In genomic region chr4:35125299-35125777, GRCm38 (mm10) we compare ENCODE assay signal across 12 mouse cellular contexts. TPM values are rescaled to one million over a fixed set of nuclear protein-coding genes. Genes with fewer than 3 reads are reported as not detected.
DNase-seq lines count a peak whose midpoint lies in the region; ATAC-seq lines count a peak whose summit lies in the region.
"Had no signal": no experiment of that assay in that cellular context is flagged by ENCODE, and none has a peak within 500 bp of the region (broad histone marks: within the 10 kb centered on the region; RNA-seq: fewer than 3 reads in every experiment).

No protein-coding gene starts in this region.

- no peaks in the 10 kb centered on the region for H3K36me3 ChIP-seq in hindbrain, embryonic 15.5 days
- H3K36me3 ChIP-seq in midbrain, embryonic 16.5 days (ENCODE audit: control insufficient read depth, insufficient read depth, low read length): no peaks in the 10 kb centered on the region

- H3K27ac ChIP-seq in hindbrain, embryonic 15.5 days (replicated peaks): 0 out of 2 replicates have a peak overlapping the region, but pooled peaks have one; percentile 27
- H3K27ac ChIP-seq in midbrain, embryonic 16.5 days (ENCODE audit: low read length): peak overlapping the region; percentile 14; the same call in 1 of the 2 replicates
- H3K27ac ChIP-seq: liver, embryonic 14.5 days had no signal

- peak; percentile 41 for DNase-seq in adrenal gland, postnatal 14 days
- DNase-seq in adrenal gland, postnatal 4 days (ENCODE audit: low spot score in 2 of 2): no peak
- peak; percentile 76 for DNase-seq in embryo, embryonic 10.5 days (ENCODE audit: low spot score)
- no peak for DNase-seq in left cerebral cortex, adult 18-20 months (ENCODE audit: low spot score in 2 of 2)
- no peak for DNase-seq in ovary, postnatal 14 days (ENCODE audit: low spot score)
- DNase-seq: heart, postnatal 10 days; right cerebral cortex, adult 18-20 months had no signal

- ATAC-seq in hindbrain, embryonic 15.5 days (ENCODE audit: low FRiP score, low read depth): peak; percentile 84
- ATAC-seq in midbrain, embryonic 16.5 days: peak; percentile 75
- ATAC-seq in frontal cortex, adult (ENCODE audit: low TSS enrichment): no peak

- no peaks in the 10 kb centered on the region for H3K9me3 ChIP-seq in hindbrain, embryonic 15.5 days
- H3K9me3 ChIP-seq in midbrain, embryonic 16.5 days (replicated peaks; ENCODE audit: control insufficient read depth, low read length, poor library complexity, severe bottlenecking): no peaks in the 10 kb centered on the region

- H3K4me1 ChIP-seq in hindbrain, embryonic 15.5 days (replicated peaks): peaks cover 13% of the 10 kb centered on the region
- peaks cover 24% of the 10 kb centered on the region for H3K4me1 ChIP-seq in midbrain, embryonic 16.5 days (ENCODE audit: control insufficient read depth, insufficient read depth, low read length)

- 5% methylated on average over 6 of the region's 6 CpGs for WGBS in hindbrain, embryonic 15.5 days
- 4% methylated on average over 6 of the region's 6 CpGs for WGBS in midbrain, embryonic 16.5 days

- H3K4me3 ChIP-seq in hindbrain, embryonic 15.5 days: no peak overlapping the region
- H3K4me3 ChIP-seq in midbrain, embryonic 16.5 days (ENCODE audit: low read depth, low read length): no peak overlapping the region

- H3K27me3 ChIP-seq in hindbrain, embryonic 15.5 days: no peaks in the 10 kb centered on the region
- no peaks in the 10 kb centered on the region for H3K27me3 ChIP-seq in midbrain, embryonic 16.5 days (ENCODE audit: control insufficient read depth, insufficient read depth, low read depth, low read length)

- H3K4me2 ChIP-seq in hindbrain, embryonic 15.5 days: peak overlapping the region; percentile 26
- H3K4me2 ChIP-seq in midbrain, embryonic 16.5 days (ENCODE audit: low read length): peak overlapping the region; percentile 8

- H3K9ac ChIP-seq in hindbrain, embryonic 15.5 days: no peak overlapping the region
- 0 out of 2 replicates have a peak overlapping the region, but pooled peaks have one; percentile 1 for H3K9ac ChIP-seq in midbrain, embryonic 16.5 days (ENCODE audit: low read depth, low read length)
- H3K9ac ChIP-seq: liver, embryonic 14.5 days had no signal

RNA-seq across cellular contexts. Expression of gene Ifnk, which starts 26.5 kb away (rescaled TPM):
- not detected in 2 replicates for total RNA-seq in adrenal gland, postnatal 14 days (2021)
- not detected for total RNA-seq in adrenal gland, postnatal 4 days (2021)
- polyA plus RNA-seq in hindbrain, embryonic 15.5 days (2015; fragmentation: Nextera tagmentation; extraction: Ambion mirVana): 0.32 and 0.41 TPM in 2 replicates
- 0.27 TPM in 1 of 2 replicates, not detected in the other for polyA plus RNA-seq in midbrain, embryonic 16.5 days (2015; fragmentation: Nextera tagmentation; extraction: Ambion mirVana)
- total RNA-seq in left cerebral cortex, adult 18-20 months (2021): not detected
- total RNA-seq: heart, postnatal 10 days had no signal
- polyA plus RNA-seq: cortical plate, adult 2 months; liver, embryonic 14.5 days had no signal

RNA-seq across cellular contexts. Expression of gene Mob3b, which starts 31.9 kb away (rescaled TPM):
- 20.2 and 21.0 TPM in 2 replicates for total RNA-seq in adrenal gland, postnatal 14 days (2021)
- total RNA-seq in adrenal gland, postnatal 4 days (2021): 10 to 100 TPM; 32.8 to 36.2 TPM
- polyA plus RNA-seq in hindbrain, embryonic 15.5 days (2015; fragmentation: Nextera tagmentation; extraction: Ambion mirVana): 3.9 and 7.1 TPM in 2 replicates
- 2.8 and 3.9 TPM in 2 replicates for polyA plus RNA-seq in midbrain, embryonic 16.5 days (2015; fragmentation: Nextera tagmentation; extraction: Ambion mirVana)
- 1 to 10 TPM; 5.2 to 5.9 TPM for total RNA-seq in left cerebral cortex, adult 18-20 months (2021)

Comparison
In these comparisons a context has a peak if more than half of its experiments do, and no peak if none do; other contexts are left out.
1. DNase-seq: peak in adrenal gland, postnatal 14 days (single experiment) and embryo, embryonic 10.5 days (single experiment); none in adrenal gland, postnatal 4 days (0 of 2), left cerebral cortex, adult 18-20 months (0 of 2) and ovary, postnatal 14 days (single experiment).